Mouse (Mus musculus) forebrain, embryonic 11.5 days (tissue): ENCODE data around the gene Txnip. TPM values are rescaled to one million over a fixed set of nuclear protein-coding genes. Genes with fewer than 3 reads are reported as not detected.

ENCODE experiments used
- ATAC-seq: fragments of 200-750 bp; cut with Nextera tagmentation; replicated peaks from 2 replicates; pipeline ENCODE4 v1.8.0; 2017; ENCODE audit warnings: moderate TSS enrichment; ENCODE audit not compliant: low FRiP score
- DNase-seq: peaks from one replicate; pipeline ENCODE4 v3.0.0-alpha.2; 2017; ENCODE audit warnings: low spot score
- H3K27ac ChIP-seq: fragments of 300-500 bp; sonication (generic); 2 replicates; pipeline ENCODE4 v1.5.1; 2014; ENCODE audit warnings: low read depth, low read length
- H3K27me3 ChIP-seq: fragments of 300-500 bp; sonication (generic); 2 replicates; pipeline ENCODE4 v1.6.1; 2014; ENCODE audit warnings: mild to moderate bottlenecking, low read length, mixed read lengths; ENCODE audit not compliant: control insufficient read depth, insufficient read depth
- H3K36me3 ChIP-seq: fragments of 300-500 bp; sonication (generic); 2 replicates; pipeline ENCODE4 v1.6.1; 2014; ENCODE audit warnings: mild to moderate bottlenecking, low read length, moderate library complexity, mixed read lengths; ENCODE audit not compliant: control insufficient read depth, insufficient read depth
- H3K4me1 ChIP-seq: fragments of 300-500 bp; sonication (generic); replicated peaks from 2 replicates; pipeline ENCODE4 v1.6.1; 2014; ENCODE audit warnings: low read length, mixed read lengths; ENCODE audit not compliant: control insufficient read depth, insufficient read depth
- H3K4me2 ChIP-seq: fragments of 300-500 bp; sonication (generic); 2 replicates; pipeline ENCODE4 v1.6.1; 2014; ENCODE audit warnings: low read depth, mild to moderate bottlenecking, low read length, moderate library complexity, mixed read lengths; ENCODE audit not compliant: severe bottlenecking
- H3K4me3 ChIP-seq: fragments of 300-500 bp; sonication (generic); 2 replicates; pipeline ENCODE4 v1.5.1; 2014; ENCODE audit warnings: low read depth, low read length
- H3K9ac ChIP-seq: fragments of 300-500 bp; sonication (generic); 2 replicates; pipeline ENCODE4 v1.6.1; 2014; ENCODE audit warnings: low read length
- H3K9me3 ChIP-seq: fragments of 300-500 bp; sonication (generic); 2 replicates; pipeline ENCODE4 v1.6.1; 2016; ENCODE audit warnings: low read length, mixed read lengths; ENCODE audit not compliant: control insufficient read depth
- WGBS: fragments of 180-500 bp; shearing (Covaris S2); extraction: QIAGEN DNeasy Blood & Tissue Kit; methylation state at CpG from one replicate; pipeline ENCODE4 v1.1.7; 2014; 5-methylcytosine and 5-hydroxymethylcytosine counted together
- polyA plus RNA-seq: library from polyadenylated mRNA; unstranded; fragments of >200 nt; fragmentation: Nextera tagmentation; extraction: Ambion mirVana; gene quantifications from 2 replicates; pipeline ENCODE4 v1.2.1, GENCODE M21; 2014

The Txnip gene
- polyA plus RNA-seq, 1 experiment from 2014 or later: 45.5 TPM

- 79% methylated on average over 4 of the region's 4 CpGs for WGBS
- Histone ChIP-seq H3K9me3 (no peaks in the 10 kb centered on the region), H3K27ac (no peak overlapping the region), H3K4me2 (no peak overlapping the region), H3K4me3 (no peak overlapping the region), H3K9ac (no peak overlapping the region), H3K36me3 (no peaks in the 10 kb centered on the region), H3K4me1 (peaks cover 2% of the 10 kb centered on the region; the same call in 1 of the 2 replicates), H3K27me3 (peaks cover 4% of the 10 kb centered on the region)
- ATAC-seq (no peak), DNase-seq (no peak)
Measured at GRCm38 (mm10) chr3:96590657-96591056, 32.9 kb downstream of the Txnip start.

GRCm38 (mm10) chr3:96593374-96593773 is 35.6 kb downstream of the Txnip start:
- DNase-seq (no peak), ATAC-seq (no peak; the same call in 1 of the 2 replicates)
- no peak overlapping the region for H3K27ac ChIP-seq
- no peaks in the 10 kb centered on the region for H3K9me3 ChIP-seq
- H3K4me3 ChIP-seq: peak overlapping the region; percentile 60
- peak overlapping the region; percentile 87 for H3K4me2 ChIP-seq
- peaks cover 20% of the 10 kb centered on the region for H3K4me1 ChIP-seq
- peak overlapping the region; percentile 74 for H3K9ac ChIP-seq
- under 1% methylated on average over 10 of the region's 10 CpGs for WGBS
- peaks cover 13% of the 10 kb centered on the region for H3K27me3 ChIP-seq
- H3K36me3 ChIP-seq: no peaks in the 10 kb centered on the region

- Histone ChIP-seq H3K4me1 (peaks cover 25% of the 10 kb centered on the region), H3K27me3 (peaks cover 16% of the 10 kb centered on the region), H3K27ac (0 out of 2 replicates have a peak within 1 kb of the TSS, but pooled peaks have one; percentile 31)
Measured at GRCm38 (mm10) chr3:96593790-96594560, 36.2 kb downstream of the Txnip start, which contains the start of gene Polr3gl. Polr3gl (minus strand) TSS chr3:96594181.

GRCm38 (mm10) chr3:96594851-96595250 is 37.1 kb downstream of the Txnip start:
- Histone ChIP-seq H3K4me3 (no peak overlapping the region), H3K4me2 (no peak overlapping the region), H3K27me3 (peaks cover 21% of the 10 kb centered on the region), H3K9ac (no peak overlapping the region), H3K4me1 (peaks cover 25% of the 10 kb centered on the region), H3K36me3 (no peaks in the 10 kb centered on the region), H3K27ac (no peak overlapping the region), H3K9me3 (no peaks in the 10 kb centered on the region)
- WGBS: 75% methylated on average over 5 of the region's 5 CpGs
- ATAC-seq (no peak), DNase-seq (no peak)

More at GRCm38 (mm10) chr3:96593790-96594560, 36.2 kb downstream of the Txnip start, which contains the start of gene Polr3gl:
- peak; percentile 85 for ATAC-seq
- peak within 1 kb of the TSS; percentile 74 for H3K9ac ChIP-seq
- peak within 1 kb of the TSS; percentile 60 for H3K4me3 ChIP-seq
- H3K36me3 ChIP-seq: no peaks in the 10 kb centered on the region
- peak; percentile 94 for DNase-seq
- WGBS: 0% methylated on average over 36 of the region's 38 CpGs
- peak within 1 kb of the TSS; percentile 87 for H3K4me2 ChIP-seq
- no peaks in the 10 kb centered on the region for H3K9me3 ChIP-seq

GRCm38 (mm10) chr3:96595661-96596060 is 37.9 kb downstream of the Txnip start:
- Histone ChIP-seq H3K4me2 (peak overlapping the region; percentile 91; the same call in 1 of the 2 replicates), H3K36me3 (no peaks in the 10 kb centered on the region), H3K27me3 (peaks cover 21% of the 10 kb centered on the region), H3K4me3 (peak overlapping the region; percentile 35; the same call in 1 of the 2 replicates), H3K9me3 (no peaks in the 10 kb centered on the region), H3K27ac (no peak overlapping the region), H3K9ac (no peak overlapping the region), H3K4me1 (peaks cover 25% of the 10 kb centered on the region)
- 27% methylated on average over 6 of the region's 6 CpGs for WGBS
- DNase-seq (no peak), ATAC-seq (no peak)

- Histone ChIP-seq H3K4me3 (peak within 1 kb of the TSS; percentile 35), H3K27me3 (peaks cover 21% of the 10 kb centered on the region), H3K9ac (peak within 1 kb of the TSS; percentile 67), H3K9me3 (no peaks in the 10 kb centered on the region), H3K4me2 (peak within 1 kb of the TSS; percentile 91), H3K36me3 (no peaks in the 10 kb centered on the region), H3K27ac (no peak within 1 kb of the TSS), H3K4me1 (peaks cover 25% of the 10 kb centered on the region)
- no peak for ATAC-seq
- peak; percentile 61 for DNase-seq
- 0% methylated on average over 23 of the region's 23 CpGs for WGBS
Measured at GRCm38 (mm10) chr3:96596228-96596707, 38.5 kb downstream of the Txnip start, which contains the start of gene Ankrd34a. Ankrd34a (plus strand) TSS chr3:96596636.

- Histone ChIP-seq H3K36me3 (no peaks in the 10 kb centered on the region), H3K9me3 (no peaks in the 10 kb centered on the region), H3K9ac (peak overlapping the region; percentile 67), H3K4me3 (peak overlapping the region; percentile 35), H3K4me2 (peak overlapping the region; percentile 91), H3K4me1 (peaks cover 25% of the 10 kb centered on the region), H3K27ac (no peak overlapping the region), H3K27me3 (peaks cover 21% of the 10 kb centered on the region)
- DNase-seq (peak; percentile 57), ATAC-seq (no peak)
- 3% methylated on average over 10 of the region's 12 CpGs for WGBS
Measured at GRCm38 (mm10) chr3:96596855-96597254, 39.1 kb downstream of the Txnip start.

- H3K4me2 ChIP-seq: peak overlapping the region; percentile 91
- peaks cover 27% of the 10 kb centered on the region for H3K4me1 ChIP-seq
- ATAC-seq: no peak
- peaks cover 21% of the 10 kb centered on the region for H3K27me3 ChIP-seq
- H3K27ac ChIP-seq: no peak overlapping the region
- H3K4me3 ChIP-seq: peak overlapping the region; percentile 35
- WGBS: under 1% methylated on average over 40 of the region's 40 CpGs
- H3K9ac ChIP-seq: peak overlapping the region; percentile 67
- peak; percentile 72 for DNase-seq
- H3K36me3 ChIP-seq: no peaks in the 10 kb centered on the region
- H3K9me3 ChIP-seq: no peaks in the 10 kb centered on the region
Measured at GRCm38 (mm10) chr3:96597435-96597891, 39.7 kb downstream of the Txnip start.
